Mouse (Mus musculus) spleen, adult 2 months (tissue): Measurements from ENCODE around the gene Gm36864.

ENCODE experiments used
- CTCF ChIP-seq: fragments of 200-500 bp; IDR thresholded peaks from 2 replicates; pipeline ENCODE4 v1.5.1; 2011; ENCODE audit warnings: mild to moderate bottlenecking, inconsistent platforms; ENCODE audit not compliant: insufficient read depth, insufficient read length, insufficient replicate concordance; ENCODE audit errors: extremely low read depth
- POLR2A ChIP-seq: fragments of 200-500 bp; IDR thresholded peaks from 2 replicates; pipeline ENCODE4 v1.6.1; 2011; ENCODE audit warnings: low read depth, low read length, inconsistent platforms

DNA sequence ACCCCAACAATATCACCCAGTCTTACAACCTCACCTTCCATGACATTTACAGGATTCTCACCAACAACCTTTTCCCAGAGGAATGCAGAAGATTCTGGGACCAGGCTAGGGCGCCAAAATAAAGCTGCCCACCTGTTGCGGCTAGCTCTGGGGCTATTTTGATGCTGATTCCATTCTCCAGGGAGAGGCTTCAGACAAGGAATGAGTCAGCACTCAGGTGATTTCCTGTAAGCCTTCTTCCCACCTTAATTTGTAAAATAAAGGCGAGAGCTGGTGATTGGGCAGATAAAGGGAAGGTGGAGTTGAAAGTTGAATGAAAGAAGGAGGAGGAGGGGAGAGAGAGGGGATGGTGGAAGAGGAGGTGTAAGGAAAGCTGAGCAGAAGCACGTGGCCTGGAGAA is 55.4 kb downstream of the Gm36864 start:
- TF ChIP-seq CTCF, result no peak
- no peak for TF ChIP-seq POLR2A
